Mouse (Mus musculus): ENCODE measurements at regions not wholly inside any gene's neighbourhood (a gene's known extent, or its start where the extent isn't known, plus 50 kb on each side); places are given as distances from the start of the nearest gene placed in this dataset.
A peak's percentile ranks its signal among the peaks of the same experiment; 100 is the strongest.
"Not testable (repeated sequence)": the region's sequence is repeated elsewhere in the genome, so short reads cannot be mapped to it uniquely, and the experiment has no call there.

- DNase-seq (ENCODE audit: low spot score), result no peak
Observed at GRCm38 (mm10) chr17:66206074-66206473, 82.8 kb downstream of the Ddx11 start.

GRCm38 (mm10) chr17:66207653-66208497 is 84.6 kb downstream of the Ddx11 start:
- DNase-seq (ENCODE audit: low spot score), result not testable (repeated sequence)

GRCm38 (mm10) chr17:66208803-66209515 is 85.6 kb downstream of the Ddx11 start:
- not testable (repeated sequence) for DNase-seq (ENCODE audit: low spot score)

GRCm38 (mm10) chr17:66211561-66211960 is 88.2 kb downstream of the Ddx11 start:
- no peak for DNase-seq (ENCODE audit: low spot score)

- DNase-seq (ENCODE audit: low spot score), result no peak
Observed at GRCm38 (mm10) chr17:66212616-66213015, 89.3 kb downstream of the Ddx11 start.

GRCm38 (mm10) chr17:66218321-66218720 is 95.0 kb downstream of the Ddx11 start:
- DNase-seq (ENCODE audit: low spot score), result no peak

GRCm38 (mm10) chr17:66219669-66220435 is 96.5 kb downstream of the Ddx11 start:
- no peak for DNase-seq (ENCODE audit: low spot score)

- no peak for DNase-seq (ENCODE audit: low spot score)
Observed at GRCm38 (mm10) chr17:66221256-66221655, 97.9 kb downstream of the Ddx11 start.

- no peak for DNase-seq (ENCODE audit: low spot score)
Observed at GRCm38 (mm10) chr17:66223711-66224110, 100.4 kb downstream of the Ddx11 start.

GRCm38 (mm10) chr17:66224241-66224640 is 100.9 kb downstream of the Ddx11 start:
- DNase-seq (ENCODE audit: low spot score), result no peak

- no peak for DNase-seq (ENCODE audit: low spot score)
Observed at GRCm38 (mm10) chr17:66232391-66232790, 109.1 kb downstream of the Ddx11 start.

- no peak for DNase-seq (ENCODE audit: low spot score)
Observed at GRCm38 (mm10) chr17:66232891-66233421, 109.6 kb downstream of the Ddx11 start.

- DNase-seq (ENCODE audit: low spot score), result no peak
Observed at GRCm38 (mm10) chr17:66233451-66233951, 110.2 kb downstream of the Ddx11 start.

GRCm38 (mm10) chr17:66234432-66234831 is 111.1 kb downstream of the Ddx11 start:
- no peak for DNase-seq (ENCODE audit: low spot score)

- DNase-seq (ENCODE audit: low spot score), result peak; percentile 48
Observed at GRCm38 (mm10) chr17:66235096-66235805, 111.9 kb downstream of the Ddx11 start.

- DNase-seq (ENCODE audit: low spot score), result no peak
Observed at GRCm38 (mm10) chr17:66235806-66236335, 112.6 kb downstream of the Ddx11 start.

- DNase-seq (ENCODE audit: low spot score), result no peak
Observed at GRCm38 (mm10) chr17:66241868-66242622, 118.7 kb downstream of the Ddx11 start.

GRCm38 (mm10) chr17:66244183-66244582 is 120.9 kb downstream of the Ddx11 start:
- DNase-seq (ENCODE audit: low spot score), result no peak

- DNase-seq (ENCODE audit: low spot score), result no peak
Observed at GRCm38 (mm10) chr17:66246031-66246534, 122.8 kb downstream of the Ddx11 start.

- no peak for DNase-seq (ENCODE audit: low spot score)
Observed at GRCm38 (mm10) chr17:66251495-66251894, 128.2 kb downstream of the Ddx11 start.

All from ovary, adult 18-20 months (tissue).